Mouse (Mus musculus) heart, embryonic 12.5 days (tissue): ENCODE results near the gene Rrp9. TPM values are rescaled to one million over a fixed set of nuclear protein-coding genes. Genes with fewer than 3 reads are reported as not detected.

Source experiments
- ATAC-seq: fragments of 200-750 bp; cut with Nextera tagmentation; 2 replicates; pipeline ENCODE4 v1.8.0; 2017; ENCODE audit warnings: moderate TSS enrichment, moderate library complexity; ENCODE audit not compliant: insufficient number of reproducible peaks, low FRiP score
- H3K27ac ChIP-seq: fragments of 300-500 bp; sonication (generic); 2 replicates; pipeline ENCODE4 v1.5.1; 2016; ENCODE audit warnings: mild to moderate bottlenecking, moderate library complexity; ENCODE audit not compliant: poor library complexity, severe bottlenecking
- H3K27me3 ChIP-seq: fragments of 300-500 bp; sonication (generic); replicated peaks from 2 replicates; pipeline ENCODE4 v1.6.1; 2016; ENCODE audit warnings: mild to moderate bottlenecking, moderate library complexity
- H3K36me3 ChIP-seq: fragments of 300-500 bp; sonication (generic); 2 replicates; pipeline ENCODE4 v1.6.1; 2016; ENCODE audit warnings: mild to moderate bottlenecking, moderate library complexity
- H3K4me1 ChIP-seq: fragments of 300-500 bp; sonication (generic); replicated peaks from 2 replicates; pipeline ENCODE4 v1.6.1; 2016; ENCODE audit warnings: mild to moderate bottlenecking
- H3K4me2 ChIP-seq: fragments of 300-500 bp; sonication (generic); 2 replicates; pipeline ENCODE4 v1.6.1; 2016; ENCODE audit warnings: mild to moderate bottlenecking, moderate library complexity
- H3K4me3 ChIP-seq: fragments of 300-500 bp; sonication (generic); 2 replicates; pipeline ENCODE4 v1.5.1; 2016; ENCODE audit warnings: mild to moderate bottlenecking
- H3K9ac ChIP-seq: fragments of 300-500 bp; sonication (generic); 2 replicates; pipeline ENCODE4 v1.6.1; 2016; ENCODE audit warnings: mild to moderate bottlenecking, moderate library complexity
- H3K9me3 ChIP-seq: fragments of 300-500 bp; sonication (generic); replicated peaks from 2 replicates; pipeline ENCODE4 v1.6.1; 2016; ENCODE audit warnings: mild to moderate bottlenecking, moderate library complexity
- WGBS: fragments of 180-500 bp; shearing (Covaris S2); methylation state at CpG from one replicate; pipeline ENCODE4 v1.1.7; 2016; 5-methylcytosine and 5-hydroxymethylcytosine counted together
- polyA plus RNA-seq: library from polyadenylated mRNA; unstranded; fragments of >200 nt; fragmentation: Nextera tagmentation; extraction: Ambion mirVana; gene quantifications from 2 replicates; pipeline ENCODE4 v1.2.1, GENCODE M21; 2016

Rrp9 gene
- polyA plus RNA-seq, 1 experiment from 2014 or later, result 34.5 TPM

- Histone ChIP-seq H3K4me3 (peak overlapping the region; percentile 77), H3K4me2 (peak overlapping the region; percentile 93), H3K9me3 (no peaks in the 10 kb centered on the region), H3K4me1 (peaks cover 48% of the 10 kb centered on the region), H3K27ac (no peak overlapping the region), H3K9ac (peak overlapping the region; percentile 50; the same call in 1 of the 2 replicates), H3K27me3 (no peaks in the 10 kb centered on the region), H3K36me3 (peaks cover 11% of the 10 kb centered on the region)
- peak; percentile 12 for ATAC-seq
- 28% methylated on average over 16 of the region's 16 CpGs for WGBS
These were observed 500 bp downstream of the Rrp9 start for GRCm38 (mm10) chr9:106476002-106476923.

- Histone ChIP-seq H3K36me3 (peaks cover 18% of the 10 kb centered on the region), H3K4me1 (peaks cover 42% of the 10 kb centered on the region), H3K9me3 (no peaks in the 10 kb centered on the region), H3K9ac (peak within 1 kb of the TSS; percentile 77), H3K4me2 (peak within 1 kb of the TSS; percentile 93), H3K27me3 (no peaks in the 10 kb centered on the region), H3K4me3 (peak within 1 kb of the TSS; percentile 77), H3K27ac (0 out of 2 replicates have a peak within 1 kb of the TSS, but pooled peaks have one; percentile 6)
- WGBS, result 0% methylated on average over 41 of the region's 41 CpGs
- peak; percentile 97 for ATAC-seq
These were observed 1.2 kb downstream of the Rrp9 start, which contains the start of gene Parp3 for GRCm38 (mm10) chr9:106476924-106477484. Parp3 (minus strand) TSS chr9:106476949.

DNA sequence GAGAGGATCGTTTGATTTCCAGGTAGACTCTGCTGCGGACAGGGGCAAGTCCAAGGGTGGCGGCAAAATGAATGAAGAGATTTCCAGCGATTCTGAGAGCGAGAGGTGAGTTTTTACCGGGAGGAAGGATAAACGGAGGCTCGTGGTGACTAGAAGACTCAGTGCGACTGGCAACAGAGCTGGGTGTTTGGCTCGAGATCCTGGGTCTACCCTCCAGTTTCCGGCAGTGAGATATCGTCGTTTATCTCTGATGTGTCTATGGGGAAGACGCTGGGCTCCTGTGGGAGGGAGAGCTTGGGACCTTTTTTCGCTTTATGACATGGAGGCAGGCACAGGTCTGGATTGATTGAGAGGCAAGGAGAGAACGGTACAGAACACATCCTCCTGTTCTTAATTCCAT lies 1.9 kb downstream of the Rrp9 start:
- no peaks in the 10 kb centered on the region for H3K9me3 ChIP-seq
- peaks cover 36% of the 10 kb centered on the region for H3K4me1 ChIP-seq
- peak overlapping the region; percentile 77 for H3K9ac ChIP-seq
- 0 out of 2 replicates have a peak overlapping the region, but pooled peaks have one; percentile 6 for H3K27ac ChIP-seq
- peak overlapping the region; percentile 93 for H3K4me2 ChIP-seq
- WGBS, result under 1% methylated on average over 16 of the region's 16 CpGs
- peak overlapping the region; percentile 77 for H3K4me3 ChIP-seq
- no peak for ATAC-seq
- no peaks in the 10 kb centered on the region for H3K27me3 ChIP-seq
- H3K36me3 ChIP-seq, result peaks cover 24% of the 10 kb centered on the region

DNA sequence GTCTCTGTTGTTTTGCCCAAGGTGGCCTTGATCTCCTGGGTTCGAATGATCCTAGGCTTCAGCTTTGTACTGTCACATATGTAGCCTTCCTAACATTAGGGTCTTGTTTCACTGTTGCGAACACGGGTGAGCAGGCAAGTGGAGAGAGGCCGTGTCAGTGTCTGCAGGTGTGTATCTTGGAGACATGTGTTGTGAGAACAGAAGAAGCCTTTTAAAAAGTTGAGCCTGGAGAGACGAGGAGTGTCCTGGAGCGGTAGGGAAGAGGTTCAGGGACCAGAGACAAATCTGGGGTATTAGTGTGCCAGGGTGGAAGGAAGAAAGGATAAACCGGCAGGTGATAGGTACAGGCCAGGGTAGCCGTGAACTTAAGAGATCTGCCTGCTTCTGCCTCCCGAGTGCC lies 2.3 kb downstream of the Rrp9 start:
- Histone ChIP-seq H3K27ac (no peak overlapping the region), H3K9ac (peak overlapping the region; percentile 77), H3K4me3 (peak overlapping the region; percentile 77), H3K9me3 (no peaks in the 10 kb centered on the region), H3K36me3 (peaks cover 29% of the 10 kb centered on the region), H3K4me2 (peak overlapping the region; percentile 93), H3K27me3 (no peaks in the 10 kb centered on the region), H3K4me1 (peaks cover 35% of the 10 kb centered on the region)
- WGBS, result 76% methylated on average over 9 of the region's 9 CpGs
- ATAC-seq, result no peak

DNA sequence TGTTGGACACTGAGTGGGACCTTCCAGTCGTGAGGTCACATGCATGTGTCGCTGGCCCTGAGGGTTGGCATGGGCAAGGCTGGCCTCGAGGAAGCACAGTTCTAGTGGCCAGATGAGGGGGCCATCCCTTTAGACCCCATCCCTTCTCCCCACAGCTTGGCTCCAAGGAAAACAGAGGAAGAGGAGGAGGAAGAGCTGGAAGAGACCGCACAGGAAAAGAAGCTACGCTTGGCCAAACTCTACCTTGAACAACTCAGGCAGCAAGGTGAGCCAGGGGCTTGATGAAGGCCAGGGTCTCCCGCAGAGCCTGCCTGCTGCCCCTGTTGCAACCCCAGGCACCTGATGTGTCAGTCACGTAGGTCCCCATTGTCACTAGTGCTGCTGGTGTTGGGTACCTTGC lies 4.8 kb downstream of the Rrp9 start:
- H3K4me1 ChIP-seq, result peaks cover 20% of the 10 kb centered on the region
- no peaks in the 10 kb centered on the region for H3K27me3 ChIP-seq
- H3K4me3 ChIP-seq, result no peak overlapping the region
- no peak for ATAC-seq
- 90% methylated on average over 7 of the region's 7 CpGs for WGBS
- H3K4me2 ChIP-seq, result no peak overlapping the region
- H3K9me3 ChIP-seq, result no peaks in the 10 kb centered on the region
- no peak overlapping the region for H3K27ac ChIP-seq
- H3K36me3 ChIP-seq, result peaks cover 53% of the 10 kb centered on the region
- no peak overlapping the region for H3K9ac ChIP-seq

DNA sequence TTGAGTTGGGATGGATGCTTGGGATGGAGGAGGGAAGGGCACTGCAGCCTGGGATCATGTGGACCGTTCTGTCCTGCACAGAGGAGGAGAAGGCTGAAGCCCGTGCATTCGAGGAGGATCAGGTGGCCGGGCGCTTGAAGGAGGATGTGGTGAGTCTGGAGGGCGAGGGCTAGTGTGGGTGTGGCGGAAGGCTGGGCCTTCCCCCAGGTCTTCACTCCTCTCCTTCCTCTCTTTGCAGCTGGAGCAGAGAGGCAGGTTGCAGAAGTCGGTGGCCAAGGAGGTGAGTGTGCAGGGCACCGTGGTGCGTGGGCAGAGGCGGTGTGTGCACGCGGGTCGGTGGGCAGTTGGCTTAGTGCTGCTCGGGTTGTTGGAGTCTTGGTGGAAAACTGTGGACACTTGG lies 5.3 kb downstream of the Rrp9 start:
- Histone ChIP-seq H3K4me2 (no peak overlapping the region), H3K4me3 (no peak overlapping the region), H3K36me3 (peaks cover 59% of the 10 kb centered on the region), H3K4me1 (peaks cover 15% of the 10 kb centered on the region), H3K27ac (no peak overlapping the region), H3K9ac (no peak overlapping the region), H3K27me3 (no peaks in the 10 kb centered on the region), H3K9me3 (no peaks in the 10 kb centered on the region)
- WGBS, result 91% methylated on average over 15 of the region's 15 CpGs
- ATAC-seq, result no peak

- WGBS, result 87% methylated on average over 13 of the region's 13 CpGs
- Histone ChIP-seq H3K4me3 (no peak overlapping the region), H3K4me2 (no peak overlapping the region), H3K9ac (no peak overlapping the region), H3K4me1 (peaks cover 9% of the 10 kb centered on the region), H3K27me3 (no peaks in the 10 kb centered on the region), H3K27ac (no peak overlapping the region), H3K36me3 (peaks cover 64% of the 10 kb centered on the region), H3K9me3 (no peaks in the 10 kb centered on the region)
- no peak for ATAC-seq
These were observed 5.9 kb downstream of the Rrp9 start for GRCm38 (mm10) chr9:106481676-106482075.

DNA sequence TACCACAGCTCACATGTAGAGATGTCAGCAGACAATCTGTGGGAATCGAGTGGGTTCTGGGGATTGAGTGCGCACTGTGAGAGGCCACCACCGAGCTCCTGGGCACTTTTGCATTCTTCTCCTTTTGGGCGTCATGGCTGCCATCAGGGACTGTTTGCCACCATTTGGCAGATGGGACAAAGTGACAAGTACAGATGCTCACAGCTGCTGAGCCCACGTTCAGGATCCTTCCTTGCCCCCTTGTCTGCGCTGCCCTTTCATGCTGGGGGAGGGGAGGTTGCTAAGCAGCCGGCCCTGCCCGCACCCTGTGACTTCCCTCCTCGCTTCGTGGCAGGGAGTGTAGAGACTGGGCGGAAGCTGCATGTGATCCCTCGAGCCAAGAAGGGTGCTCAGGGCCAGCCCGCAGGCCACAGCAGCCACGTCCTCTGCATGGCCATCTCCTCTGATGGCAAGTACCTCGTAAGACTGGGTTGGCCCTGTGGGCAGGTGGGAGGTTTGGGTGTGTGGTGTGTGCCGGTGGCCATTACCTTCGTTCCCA lies 6.9 kb downstream of the Rrp9 start:
- Histone ChIP-seq H3K4me1 (peaks cover 7% of the 10 kb centered on the region), H3K27ac (no peak overlapping the region), H3K4me2 (no peak overlapping the region), H3K4me3 (no peak overlapping the region), H3K9me3 (no peaks in the 10 kb centered on the region), H3K27me3 (no peaks in the 10 kb centered on the region), H3K9ac (no peak overlapping the region), H3K36me3 (peaks cover 64% of the 10 kb centered on the region)
- WGBS, result 86% methylated on average over 17 of the region's 17 CpGs
- no peak for ATAC-seq

DNA sequence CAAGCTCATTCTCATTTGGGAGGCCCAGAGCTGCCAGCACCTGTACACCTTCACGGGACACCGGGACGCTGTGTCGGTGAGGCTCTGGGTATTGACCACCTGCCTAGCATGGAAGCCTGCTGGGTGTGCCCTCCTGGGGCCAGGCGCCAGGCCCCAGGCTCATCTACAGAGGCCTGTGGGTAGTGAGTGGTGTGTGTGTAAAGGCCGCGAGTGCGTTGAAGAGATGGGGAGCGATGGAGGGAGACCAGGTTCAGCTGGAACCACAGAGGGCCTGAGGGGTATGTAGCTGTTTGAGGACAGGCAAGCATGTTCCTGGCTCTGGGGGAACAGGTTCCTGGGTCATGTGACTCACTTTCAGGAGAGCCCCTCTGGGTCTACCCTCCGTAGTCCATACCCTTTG lies 7.4 kb downstream of the Rrp9 start:
- no peak overlapping the region for H3K9ac ChIP-seq
- H3K4me2 ChIP-seq, result no peak overlapping the region
- no peak for ATAC-seq
- 92% methylated on average over 10 of the region's 10 CpGs for WGBS
- no peak overlapping the region for H3K4me3 ChIP-seq
- peaks cover 64% of the 10 kb centered on the region for H3K36me3 ChIP-seq
- H3K27me3 ChIP-seq, result no peaks in the 10 kb centered on the region
- H3K27ac ChIP-seq, result no peak overlapping the region
- H3K9me3 ChIP-seq, result no peaks in the 10 kb centered on the region
- peaks cover 2% of the 10 kb centered on the region for H3K4me1 ChIP-seq

GRCm38 (mm10) chr9:106483606-106484005 lies 7.8 kb downstream of the Rrp9 start:
- Histone ChIP-seq H3K27ac (no peak overlapping the region), H3K4me3 (no peak overlapping the region), H3K4me1 (no peaks in the 10 kb centered on the region), H3K9ac (no peak overlapping the region), H3K9me3 (no peaks in the 10 kb centered on the region), H3K36me3 (peaks cover 64% of the 10 kb centered on the region), H3K27me3 (no peaks in the 10 kb centered on the region), H3K4me2 (no peak overlapping the region)
- WGBS, result 89% methylated on average over 17 of the region's 17 CpGs
- ATAC-seq, result no peak

DNA sequence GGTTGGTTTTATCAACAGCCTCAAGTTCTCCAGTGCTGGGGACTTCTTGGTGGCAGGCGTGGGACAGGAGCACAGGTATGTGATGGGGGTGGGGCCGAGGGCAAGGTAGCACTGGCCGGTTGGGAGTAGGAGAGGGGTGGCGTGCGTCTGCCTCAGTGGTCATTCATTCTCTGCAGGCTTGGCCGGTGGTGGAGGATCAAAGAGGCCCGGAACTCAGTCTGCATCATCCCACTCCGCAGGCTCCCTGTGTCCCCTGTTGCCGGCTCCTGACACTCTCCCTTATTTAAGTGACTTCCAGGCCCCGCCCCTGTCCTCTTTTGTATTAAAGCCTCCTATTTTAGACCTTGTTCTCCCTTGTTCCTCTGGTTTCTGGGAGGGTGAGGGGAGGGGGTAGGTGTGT lies 9.3 kb downstream of the Rrp9 start:
- Histone ChIP-seq H3K36me3 (peaks cover 64% of the 10 kb centered on the region), H3K9ac (no peak overlapping the region), H3K27ac (no peak overlapping the region), H3K27me3 (no peaks in the 10 kb centered on the region), H3K4me3 (no peak overlapping the region), H3K4me2 (no peak overlapping the region), H3K9me3 (no peaks in the 10 kb centered on the region), H3K4me1 (peaks cover 6% of the 10 kb centered on the region; the same call in 1 of the 2 replicates)
- no peak for ATAC-seq
- 86% methylated on average over 10 of the region's 10 CpGs for WGBS
